ENCODE assay signal across 32 mouse cellular contexts in genomic region chr7:144787501-144787900, GRCm38 (mm10). TPM values are rescaled to one million over a fixed set of nuclear protein-coding genes. Genes with fewer than 3 reads are reported as not detected.
DNase-seq lines count a peak whose midpoint lies in the region; ATAC-seq and TF ChIP-seq lines count a peak whose summit lies in the region.
"Had no signal": no experiment of that assay in that cellular context is flagged by ENCODE, and none has a peak within 500 bp of the region (broad histone marks: within the 10 kb centered on the region; RNA-seq: fewer than 3 reads in every experiment).

No protein-coding gene starts in this region.

- H3K27ac ChIP-seq in heart, embryonic 10.5 days = peak overlapping the region; percentile 67
- no peak overlapping the region for H3K27ac ChIP-seq in intestine, postnatal 0 days (ENCODE audit: low read depth, low read length)
- H3K27ac ChIP-seq in intestine, embryonic 15.5 days = no peak overlapping the region
- peak overlapping the region; percentile 96 for H3K27ac ChIP-seq in liver, embryonic 11.5 days (ENCODE audit: low read depth, low read length)
- peak overlapping the region; percentile 95 for H3K27ac ChIP-seq in liver, embryonic 16.5 days (ENCODE audit: low read length)
- H3K27ac ChIP-seq: embryonic facial prominence, embryonic 12.5 days; forebrain, embryonic 12.5 days; heart, embryonic 15.5 days; kidney, postnatal 0 days; limb, embryonic 15.5 days; lung, embryonic 15.5 days; midbrain, embryonic 12.5 days; neural tube, embryonic 13.5 days; stomach, postnatal 0 days had no signal

- DNase-seq in heart, embryonic 10.5 days (ENCODE audit: low spot score) = no peak
- DNase-seq in heart, adult 11 months = no peak
- no peak for DNase-seq in liver, embryonic 11.5 days (ENCODE audit: low spot score)
- DNase-seq in thymus, postnatal 36 days = no peak
- DNase-seq in cerebellum, adult 18-20 months = no peak
- DNase-seq: adrenal gland, postnatal 25 days; cerebellum, adult 2 months; cerebellum, postnatal 25 days; gastrocnemius, postnatal 10 days; heart, adult 18-20 months; kidney, adult 8-10 months; kidney, postnatal 4 days; left cerebral cortex, postnatal 4 days; lung, postnatal 36 days; right cerebral cortex, postnatal 4 days; thymus, adult 18-20 months; thymus, postnatal 25 days had no signal

- H3K36me3 ChIP-seq in heart, embryonic 10.5 days = no peaks in the 10 kb centered on the region
- no peaks in the 10 kb centered on the region for H3K36me3 ChIP-seq in intestine, postnatal 0 days (ENCODE audit: control insufficient read depth, insufficient read depth)
- H3K36me3 ChIP-seq in intestine, embryonic 15.5 days = no peaks in the 10 kb centered on the region
- no peaks in the 10 kb centered on the region for H3K36me3 ChIP-seq in liver, embryonic 11.5 days (ENCODE audit: control insufficient read depth, insufficient read depth, low read length)
- no peaks in the 10 kb centered on the region for H3K36me3 ChIP-seq in liver, embryonic 16.5 days (ENCODE audit: control insufficient read depth, insufficient read depth)
- H3K36me3 ChIP-seq: embryonic facial prominence, embryonic 12.5 days; forebrain, embryonic 12.5 days; heart, embryonic 15.5 days; limb, embryonic 15.5 days; lung, embryonic 15.5 days; midbrain, embryonic 12.5 days; neural tube, embryonic 13.5 days had no signal

- peaks cover 53% of the 10 kb centered on the region for H3K4me1 ChIP-seq in heart, embryonic 10.5 days
- H3K4me1 ChIP-seq in intestine, postnatal 0 days (replicated peaks; ENCODE audit: control insufficient read depth, insufficient read depth, low read length) = peaks cover 11% of the 10 kb centered on the region; the same call in 1 of the 2 replicates
- H3K4me1 ChIP-seq in intestine, embryonic 15.5 days (replicated peaks) = peaks cover 16% of the 10 kb centered on the region
- H3K4me1 ChIP-seq in liver, embryonic 11.5 days (replicated peaks; ENCODE audit: control insufficient read depth, insufficient read depth, low read length) = peaks cover 66% of the 10 kb centered on the region
- H3K4me1 ChIP-seq in liver, embryonic 16.5 days (ENCODE audit: control insufficient read depth, low read depth, low read length) = peaks cover 74% of the 10 kb centered on the region
- H3K4me1 ChIP-seq: embryonic facial prominence, embryonic 12.5 days; forebrain, embryonic 12.5 days; limb, embryonic 15.5 days; midbrain, embryonic 12.5 days; neural tube, embryonic 13.5 days had no signal

- H3K27me3 ChIP-seq in heart, embryonic 10.5 days (ENCODE audit: insufficient read depth, poor library complexity, severe bottlenecking) = peaks cover 46% of the 10 kb centered on the region
- no peaks in the 10 kb centered on the region for H3K27me3 ChIP-seq in intestine, postnatal 0 days (replicated peaks; ENCODE audit: control insufficient read depth, insufficient read depth, low read length)
- no peaks in the 10 kb centered on the region for H3K27me3 ChIP-seq in intestine, embryonic 15.5 days (replicated peaks)
- H3K27me3 ChIP-seq in liver, embryonic 11.5 days (replicated peaks; ENCODE audit: control insufficient read depth, insufficient read depth, low read length) = no peaks in the 10 kb centered on the region
- no peaks in the 10 kb centered on the region for H3K27me3 ChIP-seq in liver, embryonic 16.5 days (ENCODE audit: control insufficient read depth, insufficient read depth, low read depth, low read length)
- H3K27me3 ChIP-seq: neural tube, embryonic 13.5 days had no signal

- H3K9ac ChIP-seq in intestine, postnatal 0 days (ENCODE audit: low read depth, low read length) = 0 out of 2 replicates have a peak overlapping the region, but pooled peaks have one; percentile 7
- no peak overlapping the region for H3K9ac ChIP-seq in intestine, embryonic 15.5 days
- peak overlapping the region; percentile 64 for H3K9ac ChIP-seq in liver, embryonic 11.5 days (ENCODE audit: low read depth, low read length)
- H3K9ac ChIP-seq in liver, embryonic 16.5 days (ENCODE audit: low read depth, low read length) = peak overlapping the region; percentile 13
- H3K9ac ChIP-seq: embryonic facial prominence, embryonic 12.5 days; forebrain, embryonic 12.5 days; heart, embryonic 15.5 days; limb, embryonic 15.5 days; lung, embryonic 15.5 days; midbrain, embryonic 12.5 days; neural tube, embryonic 13.5 days had no signal

- H3K4me3 ChIP-seq in heart, embryonic 10.5 days = no peak overlapping the region
- no peak overlapping the region for H3K4me3 ChIP-seq in intestine, postnatal 0 days (ENCODE audit: low read depth, low read length)
- H3K4me3 ChIP-seq in intestine, embryonic 15.5 days (replicated peaks) = no peak overlapping the region
- H3K4me3 ChIP-seq in liver, embryonic 11.5 days (ENCODE audit: low read depth, low read length) = no peak overlapping the region
- H3K4me3 ChIP-seq in liver, embryonic 16.5 days (ENCODE audit: low read depth, low read length) = 0 out of 2 replicates have a peak overlapping the region, but pooled peaks have one; percentile 14
- H3K4me3 ChIP-seq: embryonic facial prominence, embryonic 12.5 days; forebrain, embryonic 12.5 days; heart, embryonic 15.5 days; limb, embryonic 15.5 days; lung, embryonic 15.5 days; midbrain, embryonic 12.5 days; neural tube, embryonic 13.5 days had no signal

- no peak for TF ChIP-seq CTCF in intestine, postnatal 0 days (IDR thresholded peaks at IDR 0.05; ENCODE audit: low read depth)

- no peaks in the 10 kb centered on the region for H3K9me3 ChIP-seq in heart, embryonic 10.5 days
- H3K9me3 ChIP-seq in intestine, postnatal 0 days (ENCODE audit: control insufficient read depth) = no peaks in the 10 kb centered on the region
- no peaks in the 10 kb centered on the region for H3K9me3 ChIP-seq in intestine, embryonic 15.5 days
- H3K9me3 ChIP-seq in liver, embryonic 11.5 days (ENCODE audit: control insufficient read depth, low read length) = no peaks in the 10 kb centered on the region
- H3K9me3 ChIP-seq in liver, embryonic 16.5 days (replicated peaks; ENCODE audit: control insufficient read depth, low read length) = no peaks in the 10 kb centered on the region
- H3K9me3 ChIP-seq: embryonic facial prominence, embryonic 12.5 days; forebrain, embryonic 12.5 days; heart, embryonic 15.5 days; limb, embryonic 15.5 days; lung, embryonic 15.5 days; midbrain, embryonic 12.5 days; neural tube, embryonic 13.5 days had no signal

- ATAC-seq in intestine, postnatal 0 days = no peak
- no peak for ATAC-seq in intestine, embryonic 15.5 days
- no peak for ATAC-seq in liver, embryonic 11.5 days (replicated peaks; ENCODE audit: low FRiP score)
- ATAC-seq in liver, embryonic 16.5 days (ENCODE audit: low read depth) = no peak
- ATAC-seq: hindbrain, embryonic 16.5 days had no signal

- 77% methylated on average over 5 of the region's 5 CpGs for WGBS in heart, embryonic 10.5 days
- 91% methylated on average over 5 of the region's 5 CpGs for WGBS in intestine, postnatal 0 days
- 87% methylated on average over 5 of the region's 5 CpGs for WGBS in intestine, embryonic 15.5 days
- 68% methylated on average over 5 of the region's 5 CpGs for WGBS in liver, embryonic 11.5 days
- 46% methylated on average over 5 of the region's 5 CpGs for WGBS in liver, embryonic 16.5 days (ENCODE audit: insufficient replicate concordance)

- no peak overlapping the region for H3K4me2 ChIP-seq in intestine, postnatal 0 days (replicated peaks; ENCODE audit: low read depth)
- H3K4me2 ChIP-seq in intestine, embryonic 15.5 days (replicated peaks) = no peak overlapping the region
- peak overlapping the region; percentile 69 for H3K4me2 ChIP-seq in liver, embryonic 11.5 days
- H3K4me2 ChIP-seq in liver, embryonic 16.5 days (ENCODE audit: low read depth, low read length) = peak overlapping the region; percentile 76
- H3K4me2 ChIP-seq: embryonic facial prominence, embryonic 12.5 days; forebrain, embryonic 12.5 days; heart, embryonic 15.5 days; limb, embryonic 15.5 days; lung, embryonic 15.5 days; midbrain, embryonic 12.5 days; neural tube, embryonic 13.5 days had no signal

RNA-seq across cellular contexts. Expression of gene Ano1, which starts 35.7 kb away (rescaled TPM):
- polyA plus RNA-seq in heart, embryonic 10.5 days (2016; fragmentation: Nextera tagmentation; extraction: Ambion mirVana) = 18.1 and 18.3 TPM in 2 replicates
- polyA plus RNA-seq in intestine, postnatal 0 days (2015; fragmentation: Nextera tagmentation; extraction: Ambion mirVana) = 9.0 and 9.3 TPM in 2 replicates
- 23.6 and 27.8 TPM in 2 replicates for polyA plus RNA-seq in intestine, embryonic 15.5 days (2015; fragmentation: Nextera tagmentation; extraction: Ambion mirVana)
- polyA plus RNA-seq in liver, embryonic 11.5 days (2014; fragmentation: Nextera tagmentation; extraction: Ambion mirVana) = 10.2 and 13.2 TPM in 2 replicates
- 1.3 TPM in 2 replicates for polyA plus RNA-seq in liver, embryonic 16.5 days (2015; fragmentation: Nextera tagmentation; extraction: Ambion mirVana)

RNA-seq across cellular contexts. Expression of gene Fgf3, which starts 50.4 kb away (rescaled TPM):
- polyA plus RNA-seq in heart, embryonic 10.5 days (2016; fragmentation: Nextera tagmentation; extraction: Ambion mirVana) = 0.07 and 0.88 TPM in 2 replicates
- not detected in 2 replicates for polyA plus RNA-seq in intestine, postnatal 0 days (2015; fragmentation: Nextera tagmentation; extraction: Ambion mirVana)
- polyA plus RNA-seq in intestine, embryonic 15.5 days (2015; fragmentation: Nextera tagmentation; extraction: Ambion mirVana) = not detected in 2 replicates
- polyA plus RNA-seq in liver, embryonic 11.5 days (2014; fragmentation: Nextera tagmentation; extraction: Ambion mirVana) = 0.21 and 0.35 TPM in 2 replicates
- 0.05 and 0.11 TPM in 2 replicates for polyA plus RNA-seq in liver, embryonic 16.5 days (2015; fragmentation: Nextera tagmentation; extraction: Ambion mirVana)
- polyA plus RNA-seq: heart, embryonic 15.5 days; intestine, embryonic 14.5 days; lung, embryonic 15.5 days had no signal

RNA-seq across cellular contexts. Expression of gene Fgf4, which starts 59.7 kb away (rescaled TPM):
- polyA plus RNA-seq in heart, embryonic 10.5 days (2016; fragmentation: Nextera tagmentation; extraction: Ambion mirVana) = 0.34 TPM in 1 of 2 replicates, not detected in the other
- not detected in 2 replicates for polyA plus RNA-seq in intestine, postnatal 0 days (2015; fragmentation: Nextera tagmentation; extraction: Ambion mirVana)
- not detected in 2 replicates for polyA plus RNA-seq in intestine, embryonic 15.5 days (2015; fragmentation: Nextera tagmentation; extraction: Ambion mirVana)
- polyA plus RNA-seq in liver, embryonic 11.5 days (2014; fragmentation: Nextera tagmentation; extraction: Ambion mirVana) = not detected in 2 replicates
- not detected in 2 replicates for polyA plus RNA-seq in liver, embryonic 16.5 days (2015; fragmentation: Nextera tagmentation; extraction: Ambion mirVana)
- polyA plus RNA-seq: cerebellum, adult 2 months; forebrain, embryonic 12.5 days; heart, embryonic 15.5 days; hindbrain, embryonic 16.5 days; intestine, embryonic 14.5 days; kidney, postnatal 0 days; lung, embryonic 15.5 days; midbrain, embryonic 12.5 days; neural tube, embryonic 13.5 days; spleen, adult 2 months; stomach, postnatal 0 days had no signal

Comparison
In these comparisons a context has a peak if more than half of its experiments do, and no peak if none do; other contexts are left out.
1. H3K27ac ChIP-seq: peak in heart, embryonic 10.5 days (single experiment), liver, embryonic 11.5 days (single experiment) and liver, embryonic 16.5 days (single experiment); none in intestine, postnatal 0 days (single experiment) and intestine, embryonic 15.5 days (single experiment).
2. H3K4me2 ChIP-seq: peak in liver, embryonic 11.5 days (single experiment) and liver, embryonic 16.5 days (single experiment); none in intestine, postnatal 0 days (single experiment) and intestine, embryonic 15.5 days (single experiment).